23 mouse cellular contexts compared by ENCODE assay signal in genomic region chr5:42448644-42449043, GRCm38 (mm10).
DNase-seq lines count a peak whose midpoint lies in the region; ATAC-seq and TF ChIP-seq lines count a peak whose summit lies in the region.
"Had no signal": no experiment of that assay in that cellular context is flagged by ENCODE, and none has a peak within 500 bp of the region (broad histone marks: within the 10 kb centered on the region; RNA-seq: fewer than 3 reads in every experiment).

No protein-coding gene starts in this region.

- H3K4me2 ChIP-seq in liver, embryonic 12.5 days = no peak overlapping the region
- no peak overlapping the region for H3K4me2 ChIP-seq in liver, postnatal 0 days (ENCODE audit: low read depth, low read length)
- no peak overlapping the region for H3K4me2 ChIP-seq in liver, embryonic 14.5 days (ENCODE audit: low read depth)
- no peak overlapping the region for H3K4me2 ChIP-seq in forebrain, embryonic 14.5 days (ENCODE audit: low read length)
- H3K4me2 ChIP-seq: embryonic facial prominence, embryonic 12.5 days; forebrain, embryonic 13.5 days had no signal

- ATAC-seq in liver, embryonic 12.5 days = peak; percentile 58
- ATAC-seq in liver, postnatal 0 days = no peak
- ATAC-seq in G1E (ENCODE audit: extremely low read depth, insufficient number of reproducible peaks, low FRiP score, poor library complexity, severe bottlenecking) = peak; percentile 91
- ATAC-seq in liver, embryonic 14.5 days (ENCODE audit: insufficient read depth) = no peak
- ATAC-seq in CD4-positive, CD25-positive, alpha-beta regulatory T cell, adult 4 months = no peak
- no peak for ATAC-seq in forebrain, embryonic 14.5 days
- ATAC-seq: activated CD4-positive, CD25-positive, alpha-beta regulatory T cell, adult 4 months; forebrain, embryonic 13.5 days; forebrain, embryonic 16.5 days; Patski had no signal

- no peaks in the 10 kb centered on the region for H3K27me3 ChIP-seq in liver, embryonic 12.5 days (replicated peaks)
- no peaks in the 10 kb centered on the region for H3K27me3 ChIP-seq in liver, postnatal 0 days (ENCODE audit: insufficient read depth, low read length)
- H3K27me3 ChIP-seq in G1E (ENCODE audit: insufficient read depth, low read length) (no peaks in the 10 kb centered on the region), MEL (ENCODE audit: control insufficient read depth in 1 of 2, insufficient read depth in 2 of 2, low read length in 2 of 2) (no peaks in the 10 kb centered on the region)
- H3K27me3 ChIP-seq in liver, embryonic 14.5 days (ENCODE audit: control insufficient read depth, insufficient read depth, low read length) = no peaks in the 10 kb centered on the region
- H3K27me3 ChIP-seq in forebrain, embryonic 14.5 days (replicated peaks; ENCODE audit: control insufficient read depth, insufficient read depth, low read length) = no peaks in the 10 kb centered on the region
- H3K27me3 ChIP-seq: CH12.LX; embryonic facial prominence, embryonic 12.5 days; forebrain, embryonic 13.5 days had no signal

- no peak overlapping the region for H3K27ac ChIP-seq in liver, embryonic 12.5 days
- no peak overlapping the region for H3K27ac ChIP-seq in liver, postnatal 0 days (ENCODE audit: low read depth)
- no peak overlapping the region for H3K27ac ChIP-seq in MEL (ENCODE audit: control insufficient read depth, low read depth, low read length)
- no peak overlapping the region for H3K27ac ChIP-seq in liver, embryonic 14.5 days
- no peak overlapping the region for H3K27ac ChIP-seq in forebrain, embryonic 14.5 days (ENCODE audit: low read depth, low read length)
- H3K27ac ChIP-seq: embryonic facial prominence, embryonic 10.5 days; embryonic facial prominence, embryonic 12.5 days; forebrain, embryonic 13.5 days had no signal

- no peaks in the 10 kb centered on the region for H3K4me1 ChIP-seq in liver, embryonic 12.5 days
- H3K4me1 ChIP-seq in liver, postnatal 0 days (ENCODE audit: insufficient read depth) = no peaks in the 10 kb centered on the region
- peaks cover 22% of the 10 kb centered on the region; the same call in 1 of the 2 replicates for H3K4me1 ChIP-seq in G1E (ENCODE audit: insufficient read depth, low read depth, low read length)
- peaks cover 6 to 37% of the 10 kb centered on the region in 2 experiments for H3K4me1 ChIP-seq in MEL (ENCODE audit: control insufficient read depth in 1 of 2, insufficient read depth in 2 of 2, low read length in 2 of 2)
- no peaks in the 10 kb centered on the region for H3K4me1 ChIP-seq in liver, embryonic 14.5 days (replicated peaks; ENCODE audit: control insufficient read depth in 2 of 2, insufficient read depth in 2 of 2, low read length in 1 of 2)
- no peaks in the 10 kb centered on the region for H3K4me1 ChIP-seq in forebrain, embryonic 14.5 days (ENCODE audit: control insufficient read depth, insufficient read depth, low read length)
- H3K4me1 ChIP-seq: embryonic facial prominence, embryonic 10.5 days; embryonic facial prominence, embryonic 12.5 days; forebrain, embryonic 13.5 days had no signal

- no peaks in the 10 kb centered on the region for H3K79me2 ChIP-seq in MEL (ENCODE audit: control insufficient read depth, insufficient read depth, low read length, poor library complexity)

- 28% methylated on average over 2 of the region's 2 CpGs for WGBS in liver, embryonic 12.5 days (ENCODE audit: insufficient replicate concordance)
- WGBS in liver, postnatal 0 days (ENCODE audit: insufficient replicate concordance) = 50% methylated on average over 2 of the region's 2 CpGs
- WGBS in liver, embryonic 14.5 days (ENCODE audit: insufficient replicate concordance) = 47% methylated on average over 2 of the region's 2 CpGs
- 90% methylated on average over 2 of the region's 2 CpGs for WGBS in forebrain, embryonic 14.5 days

- no peak for TF ChIP-seq POLR2A in MEL (IDR thresholded peaks at IDR 0.05; ENCODE audit: control insufficient read depth in 1 of 2, insufficient read depth in 1 of 2, low read depth in 1 of 2, low read length in 2 of 2, poor library complexity in 1 of 2)

- no peaks in the 10 kb centered on the region for H3K36me3 ChIP-seq in liver, embryonic 12.5 days
- H3K36me3 ChIP-seq in liver, postnatal 0 days (replicated peaks; ENCODE audit: insufficient read depth, low read length) = no peaks in the 10 kb centered on the region
- H3K36me3 ChIP-seq in G1E (replicated peaks) (no peaks in the 10 kb centered on the region), MEL (ENCODE audit: control insufficient read depth in 1 of 2, insufficient read depth in 2 of 2, low read length in 2 of 2) (peaks cover 0 to 20% of the 10 kb centered on the region in 2 experiments; a peak in 2 of 4 replicates)
- no peaks in the 10 kb centered on the region for H3K36me3 ChIP-seq in liver, embryonic 14.5 days (replicated peaks; ENCODE audit: control insufficient read depth, insufficient read depth, low read depth)
- no peaks in the 10 kb centered on the region for H3K36me3 ChIP-seq in forebrain, embryonic 14.5 days (ENCODE audit: control insufficient read depth, insufficient read depth, low read length)
- H3K36me3 ChIP-seq: embryonic facial prominence, embryonic 10.5 days; embryonic facial prominence, embryonic 12.5 days had no signal

- H3K4me3 ChIP-seq in liver, embryonic 12.5 days = no peak overlapping the region
- H3K4me3 ChIP-seq in liver, postnatal 0 days (ENCODE audit: low read depth, low read length) = no peak overlapping the region
- no peak overlapping the region for H3K4me3 ChIP-seq in G1E (ENCODE audit: low read depth, low read length)
- H3K4me3 ChIP-seq in MEL (ENCODE audit: control insufficient read depth in 1 of 2, insufficient read depth in 1 of 2, low read depth in 2 of 2, low read length in 2 of 2) = peak overlapping the region in 1 of 2 experiments; percentile 18; a peak in 1 of 4 replicates
- no peak overlapping the region for H3K4me3 ChIP-seq in liver, embryonic 14.5 days (ENCODE audit: insufficient read depth in 1 of 2, low read depth in 2 of 2, low read length in 2 of 2)
- H3K4me3 ChIP-seq in forebrain, embryonic 14.5 days (ENCODE audit: low read depth, low read length) = no peak overlapping the region
- H3K4me3 ChIP-seq: embryonic facial prominence, embryonic 10.5 days; embryonic facial prominence, embryonic 12.5 days; forebrain, embryonic 13.5 days had no signal

- no peaks in the 10 kb centered on the region for H3K9me3 ChIP-seq in liver, embryonic 12.5 days (replicated peaks)
- no peaks in the 10 kb centered on the region for H3K9me3 ChIP-seq in liver, postnatal 0 days (ENCODE audit: low read length)
- no peaks in the 10 kb centered on the region for H3K9me3 ChIP-seq in G1E (replicated peaks)
- H3K9me3 ChIP-seq in MEL (replicated peaks; ENCODE audit: insufficient read depth, low read length) = no peaks in the 10 kb centered on the region
- H3K9me3 ChIP-seq in liver, embryonic 14.5 days (ENCODE audit: control insufficient read depth, low read length) = no peaks in the 10 kb centered on the region
- H3K9me3 ChIP-seq in forebrain, embryonic 14.5 days (replicated peaks; ENCODE audit: control insufficient read depth, low read length) = no peaks in the 10 kb centered on the region
- H3K9me3 ChIP-seq: embryonic facial prominence, embryonic 10.5 days; embryonic facial prominence, embryonic 12.5 days; forebrain, embryonic 13.5 days had no signal

- DNase-seq in liver, postnatal 0 days = no peak
- no peak for DNase-seq in G1E (ENCODE audit: low spot score)
- peak; percentile 24 for DNase-seq in MEL (ENCODE audit: low read depth, low spot score)
- DNase-seq in liver, embryonic 14.5 days (ENCODE audit: low read depth in 3 of 3, low spot score in 3 of 3) = no peak
- DNase-seq in forebrain, embryonic 14.5 days (ENCODE audit: low spot score) = no peak
- DNase-seq in right cerebral cortex, postnatal 25 days = no peak
- DNase-seq: adrenal gland, adult 8-10 months; adrenal gland, postnatal 14 days; adrenal gland, postnatal 36 days; cerebellum, adult 11-12 months; cerebellum, adult 2 months; cerebellum, adult 9-10 months; cerebellum, postnatal 10 days; cerebellum, postnatal 25 days had no signal

- no peak for TF ChIP-seq CTCF in liver, postnatal 0 days (IDR thresholded peaks at IDR 0.05; ENCODE audit: low read depth)
- TF ChIP-seq CTCF in G1E (IDR thresholded peaks at IDR 0.05; ENCODE audit: low read depth, low read length) = no peak
- no peak for TF ChIP-seq CTCF in MEL (IDR thresholded peaks at IDR 0.05 in 2 of 3, conservative IDR thresholded peaks at IDR 0.05 in 1 of 3; ENCODE audit: control insufficient read depth in 1 of 3, insufficient read depth in 1 of 3, low read depth in 2 of 3, low read length in 3 of 3, poor library complexity in 1 of 3, severe bottlenecking in 1 of 3)
- no peak for TF ChIP-seq CTCF in liver, embryonic 14.5 days (IDR thresholded peaks at IDR 0.05; ENCODE audit: low read depth)

- no peak for TF ChIP-seq EP300 in liver, postnatal 0 days (IDR thresholded peaks at IDR 0.05; ENCODE audit: low read depth)
- peak; percentile 85 to 92 for TF ChIP-seq EP300 in MEL (IDR thresholded peaks at IDR 0.05; ENCODE audit: low read depth in 1 of 2, low read length in 2 of 2)
- peak; percentile 26; the same call in 1 of the 2 replicates for TF ChIP-seq EP300 in liver, embryonic 14.5 days (IDR thresholded peaks at IDR 0.05; ENCODE audit: low read depth)

- no peak overlapping the region for H3K9ac ChIP-seq in liver, embryonic 12.5 days
- no peak overlapping the region for H3K9ac ChIP-seq in liver, postnatal 0 days (replicated peaks)
- no peak overlapping the region for H3K9ac ChIP-seq in MEL (ENCODE audit: control insufficient read depth, low read depth, low read length, poor library complexity, severe bottlenecking)
- H3K9ac ChIP-seq in liver, embryonic 14.5 days (replicated peaks) = no peak overlapping the region
- no peak overlapping the region for H3K9ac ChIP-seq in forebrain, embryonic 14.5 days (ENCODE audit: low read length)
- H3K9ac ChIP-seq: embryonic facial prominence, embryonic 12.5 days; forebrain, embryonic 13.5 days had no signal

- no peak for TF ChIP-seq RAD21 in MEL (IDR thresholded peaks at IDR 0.05; ENCODE audit: low read depth, low read length)

TF ChIP-seq in MEL, 35 proteins besides CTCF, POLR2A, EP300 and RAD21 (continues in another document):
- TF ChIP-seq SIN3A (IDR thresholded peaks at IDR 0.05; ENCODE audit: low read length) = peak; percentile 58
- 0 out of 2 replicates have a peak, but pooled peaks have one; percentile 14 for TF ChIP-seq ZNF384 (IDR thresholded peaks at IDR 0.05; ENCODE audit: low read depth, low read length)
- TF ChIP-seq BHLHE40 (IDR thresholded peaks at IDR 0.05; ENCODE audit: borderline replicate concordance, low read depth, low read length) = peak; percentile 63; the same call in 1 of the 2 replicates
- no peak for TF ChIP-seq GABPA (IDR thresholded peaks at IDR 0.05; ENCODE audit: low read depth, low read length)
- TF ChIP-seq TAL1 (IDR thresholded peaks at IDR 0.05; ENCODE audit: low read length) = no peak
- peak; percentile 81 for TF ChIP-seq MAFK (IDR thresholded peaks at IDR 0.05; ENCODE audit: borderline replicate concordance, low read depth, low read length)
- no peak; the same call in 1 of the 2 replicates for TF ChIP-seq POLR2AphosphoS2 (IDR thresholded peaks at IDR 0.05; ENCODE audit: low read length)
- TF ChIP-seq JUND (IDR thresholded peaks at IDR 0.05; ENCODE audit: low read depth, low read length) = no peak
- peak; percentile 97 for TF ChIP-seq TCF12 (IDR thresholded peaks at IDR 0.05; ENCODE audit: low read depth, low read length)
- TF ChIP-seq MAZ (IDR thresholded peaks at IDR 0.05; ENCODE audit: low read depth, low read length) = no peak

Comparison
In these comparisons a context has a peak if more than half of its experiments do, and no peak if none do; other contexts are left out.
1. ATAC-seq: peak in liver, embryonic 12.5 days (single experiment) and G1E (single experiment); none in liver, postnatal 0 days (single experiment), liver, embryonic 14.5 days (single experiment), CD4-positive, CD25-positive, alpha-beta regulatory T cell, adult 4 months (single experiment) and forebrain, embryonic 14.5 days (single experiment).